Mouse (Mus musculus): ENCODE measurements at regions not wholly inside any gene's neighbourhood (a gene's known extent, or its start where the extent isn't known, plus 50 kb on each side); places are given as distances from the start of the nearest gene placed in this dataset.
A peak's percentile ranks its signal among the peaks of the same experiment; 100 is the strongest.

- no peak for DNase-seq (ENCODE audit: inconsistent ontology term)
These were observed 477.4 kb upstream of the Diaph2 start for GRCm38 (mm10) chrX:129272135-129272534.

GRCm38 (mm10) chrX:129303987-129304386, 445.6 kb upstream of the Diaph2 start:
- DNase-seq (ENCODE audit: inconsistent ontology term) = peak; percentile 46

GRCm38 (mm10) chrX:129309380-129309779, 440.2 kb upstream of the Diaph2 start:
- DNase-seq (ENCODE audit: inconsistent ontology term) = no peak

GRCm38 (mm10) chrX:129329441-129329840, 420.1 kb upstream of the Diaph2 start:
- no peak for DNase-seq (ENCODE audit: inconsistent ontology term)

GRCm38 (mm10) chrX:129332810-129333209, 416.7 kb upstream of the Diaph2 start:
- no peak for DNase-seq (ENCODE audit: inconsistent ontology term)
